Mouse (Mus musculus) ovary, postnatal 10 days (tissue): ENCODE measurements around the gene Adora2b.
A peak's percentile ranks its signal among the peaks of the same experiment; 100 is the strongest.
"Not testable (repeated sequence)": the region's sequence is repeated elsewhere in the genome, so short reads cannot be mapped to it uniquely, and the experiment has no call there.

Source experiments
- DNase-seq: peaks from one replicate; pipeline ENCODE4 v3.0.0; 2022; ENCODE audit warnings: low spot score

Adora2b gene

GRCm38 (mm10) chr11:62264018-62264417 is 15.2 kb downstream of the Adora2b start:
- DNase-seq: no peak

GRCm38 (mm10) chr11:62265642-62266041 is 16.9 kb downstream of the Adora2b start:
- DNase-seq: no peak

GRCm38 (mm10) chr11:62266466-62267214 is 17.9 kb downstream of the Adora2b start:
- DNase-seq: no peak

- no peak for DNase-seq
Measured at GRCm38 (mm10) chr11:62268381-62268780, 19.6 kb downstream of the Adora2b start.

- DNase-seq: no peak
Measured at GRCm38 (mm10) chr11:62269097-62269496, 20.3 kb downstream of the Adora2b start.

GRCm38 (mm10) chr11:62270851-62271250 is 22.1 kb downstream of the Adora2b start:
- DNase-seq: no peak

- no peak for DNase-seq
Measured at GRCm38 (mm10) chr11:62277086-62277485, 28.3 kb downstream of the Adora2b start.

- peak; percentile 45 for DNase-seq
Measured at GRCm38 (mm10) chr11:62278027-62278426, 29.2 kb downstream of the Adora2b start.

GRCm38 (mm10) chr11:62280675-62281600 is 32.2 kb downstream of the Adora2b start, which contains the start of the genes Zswim7 and Ttc19:
TSS of gene Zswim7 (minus strand) at chr11:62281375.
TSS of gene Ttc19 (plus strand) at chr11:62281473.
- DNase-seq: peak; percentile 91

- DNase-seq: no peak
Measured at GRCm38 (mm10) chr11:62281601-62281997, 32.8 kb downstream of the Adora2b start.

GRCm38 (mm10) chr11:62284020-62284419 is 35.2 kb downstream of the Adora2b start:
- not testable (repeated sequence) for DNase-seq

GRCm38 (mm10) chr11:62285020-62285419 is 36.2 kb downstream of the Adora2b start:
- no peak for DNase-seq

GRCm38 (mm10) chr11:62287700-62288099 is 38.9 kb downstream of the Adora2b start:
- no peak for DNase-seq

GRCm38 (mm10) chr11:62294121-62294520 is 45.3 kb downstream of the Adora2b start:
- no peak for DNase-seq

- no peak for DNase-seq
Measured at GRCm38 (mm10) chr11:62298883-62299282, 50.1 kb downstream of the Adora2b start.

GRCm38 (mm10) chr11:62305866-62306265 is 57.1 kb downstream of the Adora2b start:
- no peak for DNase-seq

- no peak for DNase-seq
Measured at GRCm38 (mm10) chr11:62309296-62309695, 60.5 kb downstream of the Adora2b start.

GRCm38 (mm10) chr11:62314984-62315383 is 66.2 kb downstream of the Adora2b start:
- no peak for DNase-seq
